Mouse (Mus musculus) leukemia stem cell, adult 10-12 weeks (primary cell): ENCODE measurements around the gene Rwdd2b. TPM values are rescaled to one million over a fixed set of nuclear protein-coding genes. Genes with fewer than 3 reads are reported as not detected.

Experiments used
- polyA plus RNA-seq: library from polyadenylated mRNA; stranded (reverse); fragments of >175 nt; gene quantifications from 2 replicates; pipeline ENCODE4 v1.2.3, GENCODE M21; 2012; ENCODE audit warnings: low replicate concordance

Rwdd2b gene
- polyA plus RNA-seq: 0.73 and 1.9 TPM in 2 replicates

GRCm38 (mm10) chr16:87440184-87440686 is at the start of gene Rwdd2b:
Gene Rwdd2b, minus strand, starts transcription at chr16:87440573.

DNA sequence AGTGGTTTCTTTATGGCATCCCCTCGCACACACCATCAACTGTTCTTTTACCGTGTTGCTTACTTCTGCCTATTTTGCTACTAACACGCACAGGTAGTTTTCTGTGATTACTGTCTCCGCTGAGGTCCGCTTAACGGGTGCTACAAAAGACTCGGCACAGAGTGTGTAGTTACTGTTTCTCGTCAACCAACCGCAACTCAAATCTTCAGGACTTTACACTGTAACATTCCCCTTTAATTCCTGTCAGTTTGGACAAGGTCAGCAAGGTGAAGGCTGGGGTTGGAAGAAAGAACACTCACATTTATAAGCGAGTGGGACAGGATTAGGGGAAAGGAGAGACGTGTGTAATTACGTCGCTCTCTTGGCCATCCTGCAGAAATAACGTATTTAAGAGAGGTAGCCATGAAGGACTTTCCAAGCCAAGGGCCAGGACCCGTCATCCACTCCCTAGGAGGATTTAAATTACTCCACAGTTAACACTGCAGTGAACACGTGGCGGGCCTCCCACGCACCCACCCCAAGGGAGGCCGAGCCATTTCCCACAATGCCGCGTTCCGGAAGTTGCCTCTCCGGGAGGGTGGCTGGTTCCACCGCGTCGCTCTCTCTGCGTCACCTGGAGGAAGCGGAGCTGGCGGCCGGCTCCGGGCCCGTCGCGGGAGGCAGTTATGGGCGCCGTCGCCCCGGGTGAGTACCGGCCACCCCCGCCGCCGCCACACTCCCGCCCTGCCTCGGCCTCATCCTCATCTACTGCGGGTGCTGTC is 14.2 kb upstream of the Rwdd2b start, which contains the start of gene Usp16:
Gene Usp16 (plus strand): TSS at position 285 of the 761 bp plus-strand sequence.

GRCm38 (mm10) chr16:87432033-87432814 is 8.1 kb downstream of the Rwdd2b start, which contains the start of gene Ltn1:
Gene Ltn1, minus strand, starts transcription at chr16:87432612.

Other genes with a start within 250 kb of the Rwdd2b start
- gene N6amt1, start 86.4 kb downstream of the Rwdd2b start, polyA plus RNA-seq: 3.6 and 5.2 TPM in 2 replicates
- gene Ltn1, start 8.0 kb downstream of the Rwdd2b start, polyA plus RNA-seq: 1.3 and 2.4 TPM in 2 replicates
- gene Usp16, start 14.1 kb upstream of the Rwdd2b start, polyA plus RNA-seq: 8.4 and 16.4 TPM in 2 replicates
- 28.8 and 54.3 TPM in 2 replicates for gene Cct8, start 55.3 kb upstream of the Rwdd2b start, polyA plus RNA-seq
- gene Map3k7cl, start 112.8 kb upstream of the Rwdd2b start, polyA plus RNA-seq: not detected in 2 replicates